Mouse (Mus musculus) CD4-positive, CD25-positive, alpha-beta regulatory T cell, adult 4 months (primary cell): Measurements from ENCODE around the gene Msi2. TPM values are rescaled to one million over a fixed set of nuclear protein-coding genes. Genes with fewer than 3 reads are reported as not detected.

Experiments
- ATAC-seq: one replicate; pipeline ENCODE4 v1.8.0; 2017
- polyA plus RNA-seq, 2 experiments: library from polyadenylated mRNA; unstranded; fragments of 100-300 nt; shearing (Covaris generic); gene quantifications; one replicate each; pipeline ENCODE4 v1.2.1; 2017

Msi2 gene
- polyA plus RNA-seq, 2 experiments from 2014 or later: 23.8 to 31.3 TPM

DNA sequence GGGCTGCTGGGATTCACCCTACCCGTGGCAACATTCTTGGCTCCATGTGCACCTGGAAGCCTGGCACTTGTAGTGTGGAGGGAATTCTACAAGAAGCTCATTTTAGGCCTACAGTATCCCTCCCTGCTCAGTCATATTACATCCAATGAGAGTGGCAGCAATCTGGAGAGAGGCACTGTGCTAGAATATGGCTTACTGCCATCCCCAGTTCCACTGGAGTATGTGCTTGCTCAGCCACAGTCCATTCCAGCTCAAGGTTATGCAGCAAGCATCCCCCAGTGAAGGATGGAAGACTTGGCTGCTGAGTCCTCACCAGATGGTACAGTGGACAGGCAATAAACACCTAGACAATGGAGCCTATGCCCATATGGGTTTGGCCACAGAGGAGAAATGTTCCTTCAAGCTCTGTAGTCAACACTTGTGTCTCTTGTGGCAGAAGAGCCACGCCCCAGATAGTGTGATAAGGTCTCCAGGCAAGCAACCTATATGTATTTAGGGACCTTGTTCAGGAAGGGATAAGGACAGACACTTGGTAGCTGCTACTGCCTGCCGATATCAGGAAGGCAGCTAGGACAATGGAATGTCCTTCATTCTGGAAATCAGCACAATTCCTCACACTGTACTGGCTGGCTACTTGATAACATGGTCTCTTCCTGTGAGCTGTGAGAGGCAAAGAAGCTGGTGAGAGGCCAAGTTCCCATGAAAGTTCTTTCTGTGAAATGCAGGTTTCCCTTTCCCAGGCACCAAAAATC lies 366.4 kb downstream of the Msi2 start:
- no peak for ATAC-seq

DNA sequence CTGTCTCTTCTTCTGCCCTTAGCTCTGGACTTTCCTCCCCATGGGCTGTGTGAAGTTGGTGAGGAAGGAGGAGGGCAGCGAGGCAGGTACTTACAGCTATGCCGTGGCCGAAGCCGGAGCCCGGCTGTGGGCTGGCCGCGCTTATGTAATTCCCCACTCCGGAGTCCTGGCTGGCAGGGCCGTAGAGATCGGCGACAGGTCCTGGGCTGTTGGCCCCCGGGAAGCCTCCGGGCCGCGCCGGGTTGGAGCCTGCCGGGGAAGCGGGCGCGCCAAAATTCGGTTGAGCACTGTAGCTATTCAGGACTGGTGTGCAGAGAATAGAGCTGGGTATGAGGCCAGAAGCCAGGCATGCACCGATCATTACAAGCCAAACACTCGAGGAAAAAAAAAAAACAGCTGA lies 369.6 kb downstream of the Msi2 start:
- ATAC-seq: no peak

DNA sequence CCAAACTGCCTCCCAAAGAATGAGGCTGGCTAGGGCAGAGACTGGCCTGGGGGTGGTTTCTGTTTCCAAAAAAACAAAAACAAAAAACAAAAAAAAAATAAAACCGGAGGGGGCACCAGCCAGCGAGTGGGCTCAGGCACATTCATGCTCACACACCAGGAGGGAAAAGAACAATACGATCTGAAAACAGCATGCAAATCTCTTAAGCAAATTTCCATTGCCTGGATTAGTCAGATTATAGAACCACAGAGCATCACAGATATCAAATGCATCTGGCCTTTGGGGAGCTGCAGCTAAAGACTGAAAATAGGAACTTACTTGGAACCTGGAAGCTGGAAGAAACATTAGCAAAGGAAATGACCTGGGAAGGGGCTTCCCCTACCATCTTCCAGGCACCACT lies 370.3 kb downstream of the Msi2 start:
- ATAC-seq: no peak

DNA sequence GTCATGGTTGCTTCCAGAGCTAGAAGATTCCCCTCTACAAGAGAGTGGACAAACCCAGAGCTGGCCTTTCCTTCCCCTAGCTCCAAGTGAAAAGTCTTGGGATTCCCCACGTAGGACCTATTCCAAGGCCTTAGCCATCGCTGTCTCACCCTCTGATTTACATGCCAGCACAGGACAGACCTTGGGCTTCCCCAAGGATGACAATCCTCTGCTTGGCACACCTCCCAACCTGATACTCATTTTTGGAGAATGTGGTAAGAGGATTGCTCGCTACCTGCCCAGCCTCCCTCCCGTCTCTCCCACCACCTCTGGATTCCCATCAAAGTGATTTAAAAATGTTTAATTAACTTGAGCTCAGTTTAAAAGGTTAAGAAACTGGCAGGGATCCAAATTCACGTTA lies 372.2 kb downstream of the Msi2 start:
- ATAC-seq: no peak

DNA sequence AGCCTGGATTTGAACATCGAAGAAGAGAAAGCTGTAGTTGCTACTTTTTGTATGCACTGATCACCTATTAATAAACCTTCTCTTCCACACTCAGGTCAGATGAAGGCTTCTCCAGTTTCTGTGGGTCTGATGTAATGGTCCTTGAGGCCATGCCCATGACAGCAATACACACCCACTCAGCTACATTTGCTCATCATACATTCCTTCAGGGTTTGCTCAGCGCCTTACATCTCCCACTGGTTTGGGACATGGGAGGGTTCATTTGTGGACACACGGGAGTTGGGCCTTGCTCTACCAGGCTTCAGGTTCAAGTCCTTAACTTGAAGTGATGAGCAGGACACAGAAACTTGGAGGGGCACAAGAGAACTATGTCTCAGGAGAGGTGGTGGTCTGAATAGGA lies 380.4 kb downstream of the Msi2 start:
- ATAC-seq: no peak

DNA sequence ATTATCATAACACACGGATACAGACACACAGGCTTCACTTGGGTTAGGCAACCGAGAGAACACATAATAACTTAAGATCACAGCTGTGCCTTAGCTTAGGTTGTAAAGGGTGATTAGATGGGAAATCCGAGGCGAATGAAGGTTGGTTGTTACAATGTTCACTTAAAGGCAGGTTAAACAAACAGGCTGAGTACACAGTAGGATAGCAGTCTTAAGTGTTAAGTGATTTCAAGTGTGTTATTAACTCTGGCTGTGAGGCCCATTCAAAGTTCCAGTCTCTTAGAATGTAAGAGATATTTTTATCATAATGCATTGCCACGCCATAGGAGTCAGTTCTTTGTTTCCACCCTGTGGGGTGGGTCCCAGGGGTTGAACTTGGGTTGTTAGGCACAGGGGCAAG lies 383.4 kb downstream of the Msi2 start:
- no peak for ATAC-seq

DNA sequence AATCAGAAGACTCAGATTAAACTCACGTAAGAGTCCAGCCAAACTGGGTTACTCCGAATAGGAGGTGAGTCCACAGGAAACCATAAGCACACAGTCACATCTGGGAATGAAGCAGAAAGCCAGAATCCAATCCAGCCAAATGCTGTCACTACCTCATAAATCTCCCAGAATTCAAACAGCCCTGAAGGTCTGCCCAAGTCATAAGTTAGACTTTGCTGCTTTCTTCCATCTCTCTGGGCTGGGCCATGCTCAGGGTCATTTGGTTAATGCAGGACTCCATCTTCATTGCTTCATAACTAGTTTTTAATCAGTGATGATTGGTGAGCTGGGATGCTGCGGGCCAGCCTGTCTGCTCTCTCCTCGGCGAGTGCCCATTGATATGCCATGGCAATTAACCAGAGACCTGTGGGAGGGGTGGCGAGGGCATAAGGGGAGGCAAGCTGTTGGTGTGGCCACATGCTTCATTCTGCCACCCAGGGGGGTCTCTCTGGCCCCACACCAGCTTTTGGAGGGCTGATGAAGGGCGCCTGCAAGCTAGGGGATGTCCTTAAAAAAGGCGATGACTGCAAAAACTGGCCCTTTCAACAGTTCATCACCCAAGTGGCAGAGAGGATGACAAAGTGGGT lies 385.9 kb downstream of the Msi2 start:
- no peak for ATAC-seq

DNA sequence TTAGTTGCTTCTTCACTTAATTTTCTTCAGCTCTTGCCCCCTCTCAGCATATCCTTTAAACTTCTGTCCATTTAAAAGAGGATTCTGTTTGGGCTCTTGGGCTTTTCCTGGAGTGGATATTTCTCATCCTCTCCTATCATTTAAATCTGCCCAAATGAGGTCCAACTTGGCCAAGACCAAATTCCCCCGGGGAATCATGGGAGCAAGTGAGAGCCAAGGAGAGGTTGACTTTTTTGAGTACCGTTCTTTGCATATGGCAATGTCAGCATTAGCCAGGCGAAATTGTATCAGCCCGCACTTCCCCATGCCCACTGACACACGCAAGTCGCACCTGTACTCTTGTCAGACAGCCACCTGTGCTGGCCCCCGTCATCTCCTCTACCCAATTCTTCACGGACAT lies 386.6 kb downstream of the Msi2 start:
- no peak for ATAC-seq

DNA sequence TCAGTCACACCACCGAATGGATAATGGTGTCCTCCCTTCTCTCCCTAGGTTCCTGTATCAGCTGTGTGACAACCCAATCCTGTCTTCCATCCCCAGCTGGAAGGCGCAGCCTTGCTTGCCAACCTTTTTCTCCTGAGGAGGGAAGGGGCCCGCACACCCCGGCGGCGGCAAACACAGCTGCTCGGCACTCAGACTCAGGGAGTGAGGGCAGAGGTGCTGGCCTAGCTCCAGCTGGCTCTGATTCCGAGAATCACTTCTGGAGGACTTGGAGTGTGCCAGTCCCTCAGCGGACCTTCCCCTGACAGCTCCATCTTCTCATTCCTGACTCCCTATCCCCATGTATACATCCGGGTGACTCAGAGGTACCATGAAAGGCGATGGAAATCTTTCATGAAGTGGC lies 387.5 kb downstream of the Msi2 start:
- ATAC-seq: no peak

DNA sequence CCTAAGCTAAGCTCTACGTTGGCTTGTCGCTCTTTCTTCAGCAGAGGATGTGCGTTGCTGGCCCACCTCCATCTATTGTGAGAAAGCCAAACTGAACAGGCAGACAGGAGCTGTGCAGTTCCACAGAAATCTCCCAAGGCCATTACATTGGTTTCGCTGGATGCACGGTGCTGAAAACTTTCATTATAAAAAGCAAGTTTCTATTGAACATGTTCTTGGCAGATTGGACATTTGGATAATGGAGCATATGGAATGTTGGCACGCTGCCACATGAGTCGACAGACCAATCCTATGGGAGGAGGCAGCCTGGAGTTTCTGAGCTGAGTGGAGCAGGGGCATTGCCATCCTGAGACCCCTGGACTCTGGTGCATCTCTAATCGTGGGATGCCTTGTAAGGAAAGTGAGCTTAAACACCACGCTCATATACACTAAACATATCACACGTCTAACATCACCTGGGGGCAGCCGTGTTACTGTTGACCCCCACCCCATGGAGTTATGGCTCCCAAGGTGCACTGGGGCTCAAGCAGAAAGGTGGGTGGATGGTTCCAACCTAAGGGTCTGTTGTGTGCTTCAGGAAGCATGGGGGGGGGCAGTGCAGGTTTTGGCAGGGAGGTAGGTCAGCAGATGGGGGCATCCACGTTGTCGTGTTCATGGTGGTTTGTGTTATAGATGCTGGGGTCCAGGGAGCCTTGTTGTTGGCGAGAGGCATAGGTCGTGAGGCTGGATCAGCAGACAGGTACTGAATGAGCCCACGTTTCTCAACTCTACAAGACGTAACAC lies 389.3 kb downstream of the Msi2 start:
- ATAC-seq: no peak

DNA sequence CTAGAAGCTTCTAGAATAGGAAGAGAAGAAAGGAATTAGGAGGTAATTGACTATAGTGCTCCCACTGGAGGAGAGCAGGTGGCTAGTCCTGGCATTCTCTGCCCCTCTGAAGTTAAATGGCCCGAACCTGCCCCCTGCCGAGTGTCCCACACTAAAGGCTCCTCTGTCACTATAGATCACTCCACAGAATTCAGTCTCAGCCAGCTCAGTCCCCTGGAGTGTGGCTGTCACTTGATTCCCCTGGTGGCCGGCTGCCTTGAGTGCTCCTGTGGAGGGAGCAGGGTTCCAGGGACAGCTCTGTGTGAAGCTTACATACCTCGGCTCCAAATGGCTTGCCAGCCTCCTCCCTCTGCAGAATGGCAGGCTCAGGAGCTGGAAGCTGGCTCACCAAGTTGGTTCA lies 391.3 kb downstream of the Msi2 start:
- no peak for ATAC-seq

DNA sequence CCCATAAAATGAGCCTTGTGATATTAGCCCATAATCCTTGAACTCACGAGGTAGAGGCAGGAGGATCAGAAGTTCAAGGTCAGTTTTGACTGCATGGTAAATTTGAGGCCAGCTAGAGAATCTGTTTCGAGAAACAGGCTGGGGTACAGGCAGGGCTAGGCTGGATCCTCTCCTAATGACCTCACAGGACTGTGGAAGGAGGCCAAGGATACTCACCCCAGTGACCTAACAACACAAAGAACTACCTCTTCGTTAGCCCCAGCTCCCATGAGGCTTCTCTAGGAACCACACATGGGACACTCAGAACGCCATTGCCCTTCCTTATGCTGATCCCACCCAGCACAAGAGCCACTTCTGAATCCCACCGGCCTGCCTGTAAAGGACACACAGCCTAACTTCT lies 399.5 kb downstream of the Msi2 start:
- ATAC-seq: no peak

DNA sequence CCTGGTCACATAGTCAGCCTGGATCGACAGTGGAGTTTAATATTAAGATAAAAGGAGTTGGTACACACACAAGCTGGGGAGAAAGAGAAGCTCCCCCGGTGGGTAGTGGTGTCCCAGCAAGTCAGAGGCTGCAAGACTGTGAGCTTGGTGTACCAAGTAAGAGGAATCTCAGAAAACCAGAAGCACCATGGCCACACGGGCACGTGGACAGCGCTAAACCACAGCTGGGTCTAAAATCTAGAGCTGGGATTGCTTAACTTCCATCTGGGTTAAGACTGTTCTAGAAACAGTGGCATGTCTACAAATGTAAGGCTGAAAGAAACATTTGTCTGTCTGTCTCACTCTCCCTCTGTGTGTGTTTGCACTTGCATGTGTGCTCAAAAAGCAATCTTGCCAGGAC lies 402.9 kb downstream of the Msi2 start:
- ATAC-seq: no peak

DNA sequence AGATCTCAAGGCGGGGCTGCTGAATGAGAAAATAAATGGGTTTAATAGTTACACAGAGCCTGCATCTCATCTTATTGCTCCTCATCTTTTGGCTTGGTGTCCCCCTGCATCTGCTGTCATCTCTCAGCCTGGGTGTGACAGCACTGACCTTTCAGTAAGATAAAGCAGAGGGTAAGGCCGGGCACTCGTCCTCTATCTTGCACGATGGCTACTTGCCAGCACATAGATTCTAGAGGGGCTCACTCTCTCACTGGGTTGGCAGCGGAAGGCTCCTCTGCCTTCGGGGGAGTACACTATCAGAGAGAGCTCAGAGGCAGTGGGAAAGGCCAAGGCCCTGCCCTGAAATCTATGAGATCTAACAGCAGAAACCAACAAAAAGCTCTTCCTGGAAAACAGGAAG lies 403.8 kb downstream of the Msi2 start:
- no peak for ATAC-seq

DNA sequence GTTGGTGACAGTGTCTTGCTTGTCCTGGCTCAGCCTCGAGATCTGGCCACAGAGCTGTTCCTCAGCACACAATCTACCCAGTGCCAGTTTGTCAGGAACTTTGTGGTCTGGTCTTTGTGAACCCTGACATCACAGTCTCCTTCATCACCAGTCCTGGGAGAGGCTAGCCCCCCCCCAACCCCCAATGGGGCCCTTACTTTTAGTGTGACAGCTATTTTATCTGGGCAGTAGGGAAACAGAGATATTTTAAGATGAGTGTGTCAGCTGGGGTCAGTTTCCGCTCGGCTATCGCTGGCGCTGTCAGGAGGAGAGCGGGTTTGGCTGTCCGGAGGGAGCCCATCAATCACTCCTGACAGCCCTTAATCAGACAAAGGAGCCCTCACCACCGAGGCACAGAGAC lies 404.8 kb downstream of the Msi2 start:
- ATAC-seq: no peak

DNA sequence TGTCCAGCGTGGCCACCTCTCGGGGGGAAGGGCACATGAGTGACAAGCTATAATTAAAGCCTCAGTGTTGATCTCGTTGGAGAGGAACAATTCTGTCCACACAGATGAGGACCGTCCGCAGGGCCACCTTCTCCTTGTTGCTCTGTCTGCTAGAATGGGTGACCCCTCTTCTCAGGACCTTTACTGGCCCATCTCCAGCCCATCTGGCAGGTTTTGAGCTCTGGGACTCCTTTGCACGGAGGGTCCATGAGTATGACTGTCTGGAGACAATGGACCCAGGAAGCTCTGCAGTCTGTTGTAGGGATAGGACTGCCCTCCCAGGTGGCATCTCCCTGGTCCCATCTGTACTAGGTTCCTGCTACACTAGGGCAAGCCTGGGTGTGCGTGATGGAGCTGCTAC lies 406.7 kb downstream of the Msi2 start:
- no peak for ATAC-seq

DNA sequence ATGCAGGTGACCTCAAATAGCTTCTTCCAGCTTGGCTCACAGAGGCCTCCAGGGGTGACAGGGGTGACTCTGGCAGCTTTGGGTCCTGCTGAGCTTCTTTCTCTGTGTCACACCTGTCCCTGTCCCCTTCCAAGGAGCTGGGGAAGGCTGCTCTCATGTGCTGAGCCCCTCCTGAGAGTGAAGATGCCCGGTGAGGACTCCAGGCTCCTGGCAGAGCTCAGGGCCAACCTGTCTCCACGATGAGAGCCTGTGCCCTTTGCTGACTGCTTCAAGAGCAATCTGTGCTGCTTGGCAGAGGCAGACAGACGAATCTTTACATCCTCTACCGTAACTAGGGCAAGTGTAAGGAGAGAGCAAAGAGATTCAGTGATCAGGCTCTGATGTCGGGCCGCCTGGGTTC lies 407.5 kb downstream of the Msi2 start:
- no peak for ATAC-seq

DNA sequence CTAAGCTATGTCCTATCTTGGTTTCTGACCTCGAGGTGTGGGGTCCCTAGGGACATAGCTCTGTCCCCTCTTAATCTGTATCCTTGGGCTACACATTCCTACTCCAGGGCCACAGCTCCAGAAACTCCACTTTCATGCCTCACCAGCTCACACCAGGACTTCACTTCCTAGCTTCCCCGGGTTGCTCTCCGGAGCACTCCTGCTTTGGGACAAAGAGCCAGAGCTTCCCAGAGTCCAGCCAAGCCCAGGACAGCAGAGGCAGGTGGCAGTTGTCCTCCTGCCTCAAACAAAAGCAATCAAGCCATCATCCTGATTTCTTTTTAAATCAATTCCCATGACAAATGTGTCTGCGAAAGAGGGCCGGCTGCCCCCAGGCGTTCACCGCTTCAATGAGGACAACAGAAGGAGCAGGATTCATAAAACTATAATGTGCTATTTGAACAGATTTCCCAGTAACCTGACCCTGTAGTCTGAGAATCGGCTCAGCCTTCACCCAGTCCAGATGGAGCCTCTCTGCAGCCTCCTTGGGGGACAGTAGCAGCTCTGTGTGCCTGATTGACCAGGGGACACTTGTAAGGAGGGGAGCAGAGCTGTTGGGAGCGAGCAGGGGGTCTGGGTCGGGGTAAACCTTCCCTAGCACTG lies 409.1 kb downstream of the Msi2 start:
- no peak for ATAC-seq

DNA sequence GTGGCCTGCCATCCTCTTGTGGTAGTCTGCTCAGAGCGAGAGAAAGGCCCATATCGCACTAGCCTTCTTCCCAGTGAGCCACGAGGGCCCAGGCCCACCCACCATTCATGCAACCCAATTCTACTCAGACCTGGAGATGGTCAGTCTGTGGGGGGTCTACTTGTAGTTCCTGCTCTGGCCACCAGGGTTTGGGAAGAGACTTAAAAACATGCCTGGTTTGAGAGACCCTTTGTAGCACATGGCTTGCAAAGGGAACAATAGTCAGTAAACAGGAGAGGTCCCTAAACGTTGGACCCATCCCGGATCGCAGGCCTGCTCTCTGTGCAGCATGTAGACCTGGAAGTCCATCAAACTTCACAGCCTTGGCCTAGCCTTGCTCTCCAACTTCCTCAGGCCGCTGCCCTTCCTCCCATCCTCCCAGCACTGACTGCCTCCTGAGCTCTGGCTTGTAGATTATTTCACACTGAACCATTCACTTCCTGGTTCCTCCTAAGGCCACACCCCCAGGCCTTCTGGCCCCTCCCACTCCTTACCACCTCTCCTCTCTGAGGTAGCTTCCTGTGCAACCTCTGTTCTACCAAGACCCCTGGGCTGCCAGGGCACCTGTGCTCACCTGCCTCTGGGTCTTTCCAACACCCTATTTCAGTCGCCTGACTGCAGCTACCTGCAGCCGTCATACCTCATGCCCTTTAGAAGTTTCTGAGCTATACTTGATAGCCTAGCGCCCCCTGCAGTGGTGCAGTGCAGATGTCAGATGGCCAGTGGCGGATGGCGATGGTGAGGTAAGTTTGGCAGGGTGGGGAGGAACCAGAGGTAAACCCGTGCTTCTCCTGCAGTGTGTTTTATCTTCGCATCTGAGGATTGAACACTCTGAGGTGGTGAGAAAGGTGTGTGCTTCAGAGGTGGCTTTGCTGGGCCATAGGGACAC lies 410.4 kb downstream of the Msi2 start:
- no peak for ATAC-seq

DNA sequence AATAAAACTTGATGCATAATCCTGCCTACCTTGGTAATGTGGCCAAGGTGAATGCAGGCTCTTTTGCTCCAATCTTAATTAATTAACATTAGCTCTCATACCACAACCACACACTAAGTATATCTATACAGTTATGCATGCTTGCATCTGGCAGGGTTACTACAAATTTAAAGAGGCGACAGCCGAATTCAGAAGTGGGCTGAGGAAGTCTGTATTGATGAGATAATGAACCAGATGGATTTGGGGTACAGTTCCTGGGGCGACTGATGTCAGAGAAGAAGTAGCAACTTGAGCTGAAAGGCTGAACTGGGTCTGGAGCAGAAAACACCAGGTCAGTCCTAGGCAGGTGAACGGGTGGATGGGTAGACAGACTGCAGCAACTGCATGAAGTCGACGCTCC lies 412.6 kb downstream of the Msi2 start:
- ATAC-seq: no peak

DNA sequence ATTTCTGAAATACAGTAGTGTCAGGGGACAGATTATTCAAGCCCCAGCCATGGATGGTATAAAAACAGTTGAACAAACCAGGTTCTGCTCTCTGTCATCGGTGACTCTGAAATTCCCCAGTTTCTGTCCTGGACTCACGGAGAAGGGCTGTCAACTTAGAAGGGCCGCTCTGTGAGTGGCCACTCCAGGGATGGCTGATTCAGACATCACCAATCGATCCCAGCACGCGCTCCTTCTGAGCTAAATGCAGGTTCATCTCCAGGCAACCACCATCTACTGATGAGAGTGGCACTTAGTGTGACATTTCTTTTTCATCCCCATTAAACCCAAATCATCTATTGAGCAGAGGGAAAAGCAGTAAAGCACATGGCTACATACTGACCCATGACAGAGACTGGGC lies 416.7 kb downstream of the Msi2 start:
- ATAC-seq: no peak

DNA sequence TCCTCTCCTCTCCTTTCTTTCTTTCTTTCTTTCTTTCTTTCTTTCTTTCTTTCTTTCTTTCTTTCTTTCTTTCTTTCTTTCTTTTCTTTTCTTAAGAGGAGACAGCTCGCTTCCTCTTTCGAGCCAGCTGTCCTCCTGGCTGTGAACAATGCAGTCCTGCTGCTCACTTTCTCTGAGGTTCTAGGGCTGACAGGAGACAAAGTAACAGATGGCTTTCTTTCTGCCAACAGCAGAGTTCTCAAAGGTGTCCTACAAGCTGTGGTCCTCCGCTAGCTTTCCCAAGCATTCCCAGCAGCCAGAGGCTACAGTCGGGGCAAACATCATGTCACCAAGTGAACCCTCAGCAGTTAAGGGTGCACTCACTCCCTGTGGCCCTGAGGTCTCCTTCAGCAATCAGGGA lies 419.0 kb downstream of the Msi2 start:
- ATAC-seq: no peak
